Mouse (Mus musculus): Measurements from ENCODE around the gene Gm15155. TPM values are rescaled to one million over a fixed set of nuclear protein-coding genes. Genes with fewer than 3 reads are reported as not detected.
"Not testable (repeated sequence)": the region's sequence is repeated elsewhere in the genome, so short reads cannot be mapped to it uniquely, and the experiment has no call there.

Gm15155 gene
- polyA plus RNA-seq, 2 experiments = not detected

DNA sequence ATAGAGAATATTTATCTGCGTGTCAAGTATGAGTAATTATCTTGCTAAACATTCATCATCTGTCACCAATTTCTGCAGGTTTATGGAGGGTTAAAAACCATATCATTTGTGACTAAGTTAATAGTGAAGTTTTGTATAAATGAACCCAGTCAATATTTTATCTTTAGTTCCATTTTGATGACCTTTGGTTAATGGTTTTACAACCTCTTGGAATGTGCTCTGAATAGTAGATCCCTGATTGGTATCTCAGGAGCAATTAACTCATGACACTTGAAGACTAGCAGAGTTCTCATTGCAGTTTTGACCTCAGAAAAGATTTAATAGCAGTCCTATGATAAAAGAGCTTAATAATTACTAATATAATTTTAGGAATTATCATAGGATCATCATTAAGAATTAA, 385.2 kb downstream of the Gm15155 start:
- ATAC-seq (ENCODE audit: low FRiP score, low read depth) (no peak), DNase-seq (ENCODE audit: low spot score) (no peak)
- H3K4me1 ChIP-seq (ENCODE audit: control insufficient read depth, insufficient read depth, low read length) = no peaks in the 10 kb centered on the region
- no peaks in the 10 kb centered on the region for H3K36me3 ChIP-seq (ENCODE audit: control insufficient read depth, insufficient read depth, low read length)
- no peak overlapping the region for H3K4me3 ChIP-seq (replicated peaks; ENCODE audit: low read length)
- H3K9ac ChIP-seq (ENCODE audit: low read depth, low read length, severe bottlenecking) = no peak overlapping the region
- 80% methylated on average over 1 of the region's 1 CpGs for WGBS
- H3K27ac ChIP-seq (replicated peaks; ENCODE audit: low read depth, low read length) = no peak overlapping the region
- H3K27me3 ChIP-seq (ENCODE audit: control insufficient read depth, insufficient read depth, low read length) = no peaks in the 10 kb centered on the region
- no peak for TF ChIP-seq POLR2A (IDR thresholded peaks at IDR 0.05; ENCODE audit: borderline replicate concordance, extremely low read depth, insufficient read depth, insufficient read length)
- H3K4me2 ChIP-seq (replicated peaks; ENCODE audit: low read depth, low read length, severe bottlenecking) = no peak overlapping the region
- no peaks in the 10 kb centered on the region for H3K9me3 ChIP-seq (ENCODE audit: control insufficient read depth, low read length)

DNA sequence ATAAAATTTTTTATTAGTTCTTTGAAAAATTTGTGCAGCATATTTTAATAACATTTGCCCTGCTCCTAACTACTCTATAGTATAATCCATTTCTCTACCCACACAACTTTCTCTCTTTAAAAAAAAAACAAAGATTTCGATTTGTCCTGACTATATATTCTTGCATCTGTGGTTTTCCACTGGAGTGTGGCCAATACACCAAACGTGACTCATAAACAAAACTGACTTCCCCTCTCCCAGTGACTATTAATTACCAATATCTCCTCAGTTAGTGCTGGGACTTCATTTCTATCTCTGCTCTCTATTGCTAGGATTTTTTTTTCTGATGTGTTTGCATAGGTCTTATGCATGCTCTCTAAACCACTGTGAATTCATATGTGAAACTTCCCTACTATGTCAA, 531.2 kb downstream of the Gm15155 start:
- H3K4me3 ChIP-seq (replicated peaks; ENCODE audit: low read length) = no peak overlapping the region
- H3K9me3 ChIP-seq (ENCODE audit: control insufficient read depth, low read length) = no peaks in the 10 kb centered on the region
- TF ChIP-seq POLR2A (IDR thresholded peaks at IDR 0.05; ENCODE audit: borderline replicate concordance, extremely low read depth, insufficient read depth, insufficient read length) = no peak
- H3K27ac ChIP-seq (replicated peaks; ENCODE audit: low read depth, low read length) = no peak overlapping the region
- no peaks in the 10 kb centered on the region for H3K27me3 ChIP-seq (ENCODE audit: control insufficient read depth, insufficient read depth, low read length)
- ATAC-seq (ENCODE audit: low FRiP score, low read depth) (no peak), DNase-seq (ENCODE audit: low spot score) (no peak)
- no peaks in the 10 kb centered on the region for H3K36me3 ChIP-seq (ENCODE audit: control insufficient read depth, insufficient read depth, low read length)
- WGBS = 64% methylated on average over 2 of the region's 2 CpGs
- H3K4me2 ChIP-seq (replicated peaks; ENCODE audit: low read depth, low read length, severe bottlenecking) = no peak overlapping the region
- H3K4me1 ChIP-seq (ENCODE audit: control insufficient read depth, insufficient read depth, low read length) = no peaks in the 10 kb centered on the region
- no peak overlapping the region for H3K9ac ChIP-seq (ENCODE audit: low read depth, low read length, severe bottlenecking)

DNA sequence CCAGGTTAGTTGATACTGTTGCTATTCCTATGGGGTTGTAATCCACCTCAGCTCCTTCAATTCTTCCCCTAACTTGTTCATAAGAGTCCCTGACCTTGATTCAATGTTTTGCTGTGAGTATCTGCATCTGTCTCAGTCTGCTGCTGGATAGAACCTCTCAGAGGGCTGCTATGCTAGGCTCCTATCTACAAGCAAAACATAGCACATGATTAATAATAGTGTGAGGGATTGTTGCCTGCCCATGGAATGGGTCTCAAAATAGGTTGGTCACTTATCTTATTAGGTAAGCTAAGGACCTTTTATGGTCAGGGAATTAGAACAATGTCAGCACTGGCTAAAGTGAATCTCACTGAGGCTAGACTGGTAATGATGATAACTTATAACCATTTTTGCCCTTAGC, 547.0 kb downstream of the Gm15155 start:
- DNase-seq (ENCODE audit: low spot score) (no peak), ATAC-seq (ENCODE audit: low FRiP score, low read depth) (no peak)
- H3K36me3 ChIP-seq (ENCODE audit: control insufficient read depth, insufficient read depth, low read length) = no peaks in the 10 kb centered on the region

DNA sequence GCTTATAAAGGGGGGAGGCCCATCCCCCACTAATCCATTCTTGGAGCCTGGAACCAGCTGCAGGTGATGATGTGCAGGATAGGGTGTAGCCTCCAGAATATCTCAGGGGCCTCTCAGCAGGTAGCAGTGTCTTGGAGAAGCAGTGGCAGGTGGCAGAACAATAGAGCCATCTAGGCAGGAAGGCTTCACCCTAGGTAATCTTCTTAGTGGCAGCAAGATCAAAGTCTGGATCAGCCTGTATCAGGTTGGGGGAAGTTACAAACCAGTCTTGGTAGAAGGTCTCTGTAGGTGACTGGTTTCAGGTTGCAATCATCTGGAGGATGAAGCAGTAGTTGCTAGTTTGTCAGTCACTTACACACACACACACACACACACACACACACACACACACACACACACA, 679.3 kb downstream of the Gm15155 start:
- not testable (repeated sequence) for H3K27ac ChIP-seq (replicated peaks; ENCODE audit: low read depth, low read length); H3K27me3 ChIP-seq (ENCODE audit: control insufficient read depth, insufficient read depth, low read length); H3K9ac ChIP-seq (ENCODE audit: low read depth, low read length, severe bottlenecking); H3K4me3 ChIP-seq (replicated peaks; ENCODE audit: low read length); DNase-seq (ENCODE audit: low spot score); H3K36me3 ChIP-seq (ENCODE audit: control insufficient read depth, insufficient read depth, low read length); H3K4me2 ChIP-seq (replicated peaks; ENCODE audit: low read depth, low read length, severe bottlenecking); H3K9me3 ChIP-seq (ENCODE audit: control insufficient read depth, low read length); H3K4me1 ChIP-seq (ENCODE audit: control insufficient read depth, insufficient read depth, low read length); ATAC-seq (ENCODE audit: low FRiP score, low read depth)

More for the DNA sequence above, 547.0 kb downstream of the Gm15155 start:
- no peak overlapping the region for H3K4me3 ChIP-seq (replicated peaks; ENCODE audit: low read length)
- H3K27ac ChIP-seq (replicated peaks; ENCODE audit: low read depth, low read length) = no peak overlapping the region
- H3K9me3 ChIP-seq (ENCODE audit: control insufficient read depth, low read length) = no peaks in the 10 kb centered on the region
- H3K4me1 ChIP-seq (ENCODE audit: control insufficient read depth, insufficient read depth, low read length) = no peaks in the 10 kb centered on the region
- TF ChIP-seq POLR2A (IDR thresholded peaks at IDR 0.05; ENCODE audit: borderline replicate concordance, extremely low read depth, insufficient read depth, insufficient read length) = no peak
- H3K27me3 ChIP-seq (ENCODE audit: control insufficient read depth, insufficient read depth, low read length) = no peaks in the 10 kb centered on the region
- no peak overlapping the region for H3K9ac ChIP-seq (ENCODE audit: low read depth, low read length, severe bottlenecking)
- H3K4me2 ChIP-seq (replicated peaks; ENCODE audit: low read depth, low read length, severe bottlenecking) = no peak overlapping the region

Other genes starting within 250 kb of the Gm15155 start
- 0.85 and 1.1 TPM in 2 replicates for gene Ptchd1, start 927 bp upstream of the Gm15155 start, polyA plus RNA-seq (2012; rRNA removed)
- 2.3 and 3.3 TPM in 2 replicates for gene Ptchd1, start 927 bp upstream of the Gm15155 start, polyA plus RNA-seq (2014; fragmentation: Nextera tagmentation; extraction: Ambion mirVana)

Data from limb, embryonic 14.5 days (tissue).